Mouse (Mus musculus) myocyte (in vitro differentiated cells): ENCODE data around the gene Impdh2. TPM values are rescaled to one million over a fixed set of nuclear protein-coding genes. Genes with fewer than 3 reads are reported as not detected.

Experiments
- H3K27me3 ChIP-seq: one replicate; pipeline ENCODE4 v1.6.1; 2011; ENCODE audit not compliant: control insufficient read depth, insufficient read depth, insufficient read length
- H3K36me3 ChIP-seq: one replicate; pipeline ENCODE4 v1.6.1; 2011; ENCODE audit not compliant: control insufficient read depth, insufficient read depth
- H3K4me2 ChIP-seq: one replicate; pipeline ENCODE4 v1.6.1; 2011; ENCODE audit warnings: low read depth, control low read depth
- H3K4me3 ChIP-seq: one replicate; pipeline ENCODE4 v1.5.1; 2011; ENCODE audit warnings: mild to moderate bottlenecking, control low read depth, moderate library complexity
- H3K79me2 ChIP-seq: one replicate; pipeline ENCODE4 v1.6.1; 2011; ENCODE audit not compliant: control insufficient read depth, insufficient read depth
- H3ac ChIP-seq: one replicate; pipeline ENCODE4 v1.6.1; 2011; ENCODE audit not compliant: control insufficient read depth, insufficient read length
- CEBPB ChIP-seq: IDR thresholded peaks from 2 replicates; pipeline ENCODE4 v1.6.1; 2011; ENCODE audit warnings: mild to moderate bottlenecking, moderate library complexity; ENCODE audit not compliant: poor library complexity, insufficient read depth, severe bottlenecking
- E2F4 ChIP-seq: IDR thresholded peaks from one replicate; pipeline ENCODE4 v1.6.1; 2011; ENCODE audit warnings: mild to moderate bottlenecking, control low read depth, moderate library complexity; ENCODE audit not compliant: insufficient read depth
- MAX ChIP-seq: IDR thresholded peaks from one replicate; pipeline ENCODE4 v1.6.1; 2011; ENCODE audit warnings: low read depth, mild to moderate bottlenecking, control low read depth
- MYOD1 ChIP-seq, 3 experiments: IDR thresholded peaks; one replicate each; pipeline ENCODE4 v1.6.1; 2011; ENCODE audit warnings: control low read depth in 2 of 3, low read depth in 2 of 3, mild to moderate bottlenecking in 2 of 3, moderate library complexity in 1 of 3; ENCODE audit not compliant: insufficient read length in 2 of 3, control insufficient read depth in 1 of 3
- MYOG ChIP-seq, 3 experiments: IDR thresholded peaks; one replicate each; pipeline ENCODE4 v1.6.1; 2011; ENCODE audit warnings: control low read depth in 2 of 3, low read depth in 2 of 3, mild to moderate bottlenecking in 2 of 3; ENCODE audit not compliant: insufficient read length in 2 of 3, control insufficient read depth in 1 of 3, insufficient read depth in 1 of 3
- POLR2A ChIP-seq: IDR thresholded peaks from one replicate; pipeline ENCODE4 v1.6.1; 2011; ENCODE audit warnings: low read depth, mild to moderate bottlenecking, control low read depth, moderate library complexity; ENCODE audit not compliant: insufficient read length
- POLR2AphosphoS2 ChIP-seq: IDR thresholded peaks from one replicate; pipeline ENCODE4 v1.6.1; 2011; ENCODE audit warnings: low read depth, control low read depth; ENCODE audit not compliant: insufficient read length
- REST ChIP-seq: IDR thresholded peaks from one replicate; pipeline ENCODE4 v1.6.1; 2011; ENCODE audit warnings: mild to moderate bottlenecking, control low read depth, moderate library complexity; ENCODE audit not compliant: insufficient read depth, insufficient read length
- SRF ChIP-seq: IDR thresholded peaks from one replicate; pipeline ENCODE4 v1.6.1; 2011; ENCODE audit warnings: low read depth; ENCODE audit not compliant: control insufficient read depth, insufficient read length
- TCF12 ChIP-seq: IDR thresholded peaks from one replicate; pipeline ENCODE4 v1.6.1; 2011; ENCODE audit warnings: mild to moderate bottlenecking, control low read depth; ENCODE audit not compliant: poor library complexity, insufficient read depth, severe bottlenecking
- TCF3 ChIP-seq: IDR thresholded peaks from one replicate; pipeline ENCODE4 v1.6.1; 2011; ENCODE audit warnings: low read depth, control low read depth; ENCODE audit not compliant: insufficient read length
- USF1 ChIP-seq: IDR thresholded peaks from one replicate; pipeline ENCODE4 v1.6.1; 2011; ENCODE audit warnings: low read depth, mild to moderate bottlenecking, control low read depth, moderate library complexity
- polyA plus RNA-seq: library from polyadenylated mRNA; unstranded; fragments of >200 nt; fragmentation: generic; extraction: Trizol; gene quantifications from one replicate; pipeline ENCODE4 v1.2.1, GENCODE M21; 2012; ENCODE audit warnings: missing spikeins

Gene Impdh2
- polyA plus RNA-seq, 1 experiment: 129 TPM

- H3K4me2 ChIP-seq: no peak overlapping the region
- H3K27me3 ChIP-seq: no peaks in the 10 kb centered on the region
- peaks cover 3% of the 10 kb centered on the region for H3K79me2 ChIP-seq
- H3K36me3 ChIP-seq: peaks cover 8% of the 10 kb centered on the region
- no peak overlapping the region for H3ac ChIP-seq
- H3K4me3 ChIP-seq: no peak overlapping the region
- TF ChIP-seq MYOG (IDR thresholded peaks at IDR 0.05; ENCODE audit: control insufficient read depth in 1 of 3, insufficient read depth in 1 of 3, insufficient read length in 2 of 3, low read depth in 2 of 3) (no peak), USF1 (no peak), SRF (no peak), E2F4 (no peak), TCF12 (no peak), REST (no peak), MAX (no peak), CEBPB (no peak), MYOD1 (IDR thresholded peaks at IDR 0.05; ENCODE audit: control insufficient read depth in 1 of 3, insufficient read length in 2 of 3, low read depth in 2 of 3) (no peak), POLR2A (no peak), POLR2AphosphoS2 (no peak)
Measured at GRCm38 (mm10) chr9:108573774-108574690, 13.9 kb downstream of the Impdh2 start.

GRCm38 (mm10) chr9:108574921-108575320, 14.8 kb downstream of the Impdh2 start:
- Histone ChIP-seq H3K4me2 (no peak overlapping the region), H3K4me3 (no peak overlapping the region), H3K79me2 (peaks cover 3% of the 10 kb centered on the region), H3K27me3 (no peaks in the 10 kb centered on the region), H3ac (no peak overlapping the region), H3K36me3 (peaks cover 8% of the 10 kb centered on the region)
- no peak for TF ChIP-seq TCF12
- TF ChIP-seq MYOD1 (IDR thresholded peaks at IDR 0.05; ENCODE audit: control insufficient read depth in 1 of 3, insufficient read length in 2 of 3, low read depth in 2 of 3): no peak
- TF ChIP-seq REST: no peak
- TF ChIP-seq MYOG (IDR thresholded peaks at IDR 0.05; ENCODE audit: control insufficient read depth in 1 of 3, insufficient read depth in 1 of 3, insufficient read length in 2 of 3, low read depth in 2 of 3): no peak

DNA sequence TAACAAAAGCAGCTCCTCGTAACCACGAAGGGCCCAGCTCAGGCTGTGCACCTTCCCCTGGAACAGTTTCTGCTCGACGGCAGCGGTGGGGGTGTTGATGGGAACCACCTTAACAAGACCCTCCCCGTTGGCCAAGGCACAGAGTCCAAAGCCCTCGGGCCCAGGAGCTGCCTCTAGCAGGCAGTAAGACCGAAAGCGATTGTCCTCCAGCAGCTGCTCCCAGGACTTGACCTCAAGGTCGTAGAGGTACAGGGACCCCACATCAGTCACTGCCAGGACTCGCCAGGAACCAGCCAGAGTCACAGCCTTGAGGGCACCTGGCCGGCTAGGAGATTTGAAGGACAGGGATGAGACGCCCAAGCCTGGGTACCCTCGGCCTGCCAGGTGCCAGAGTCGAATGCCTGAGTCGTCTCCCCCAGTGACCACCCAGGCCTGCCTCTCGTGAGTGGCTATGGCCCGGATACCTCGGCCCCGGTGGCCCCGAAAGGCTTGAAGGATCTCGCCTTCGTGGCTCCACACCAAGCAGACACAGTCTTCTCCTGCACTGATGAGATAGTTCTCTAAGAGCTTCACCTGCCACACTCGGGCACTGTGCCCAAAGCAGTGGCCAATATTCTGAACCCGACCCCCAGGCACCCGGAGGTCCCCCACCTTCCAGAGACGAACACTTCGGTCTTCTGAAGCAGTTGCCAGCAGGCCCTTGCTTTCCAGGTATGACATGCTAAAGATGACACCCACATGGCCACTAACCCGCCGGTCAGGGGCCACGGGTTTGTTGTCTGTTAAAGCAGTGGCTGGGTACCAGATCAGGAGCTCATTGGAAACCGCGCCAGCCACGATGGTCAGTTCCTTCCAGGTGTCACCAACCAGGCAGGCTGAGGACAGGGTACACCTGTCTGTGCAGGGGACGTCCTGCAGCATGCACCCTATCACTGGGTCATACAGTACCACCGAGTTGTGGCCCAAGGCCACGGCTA, 15.5 kb downstream of the Impdh2 start:
- H3K79me2 ChIP-seq: peaks cover 3% of the 10 kb centered on the region
- peaks cover 8% of the 10 kb centered on the region for H3K36me3 ChIP-seq
- TF ChIP-seq USF1 (no peak), CEBPB (no peak), MAX (no peak), POLR2A (no peak), SRF (no peak), E2F4 (no peak), MYOG (IDR thresholded peaks at IDR 0.05; ENCODE audit: control insufficient read depth in 1 of 3, insufficient read depth in 1 of 3, insufficient read length in 2 of 3, low read depth in 2 of 3) (no peak), TCF12 (no peak), TCF3 (no peak), REST (no peak), MYOD1 (IDR thresholded peaks at IDR 0.05; ENCODE audit: control insufficient read depth in 1 of 3, insufficient read length in 2 of 3, low read depth in 2 of 3) (no peak), POLR2AphosphoS2 (no peak)

GRCm38 (mm10) chr9:108577025-108577424, 16.9 kb downstream of the Impdh2 start:
- H3K79me2 ChIP-seq: peaks cover 3% of the 10 kb centered on the region
- no peaks in the 10 kb centered on the region for H3K36me3 ChIP-seq
- H3K27me3 ChIP-seq: no peaks in the 10 kb centered on the region
- H3ac ChIP-seq: no peak overlapping the region
- peak overlapping the region; percentile 82 for H3K4me3 ChIP-seq
- TF ChIP-seq TCF3: no peak
- TF ChIP-seq MAX: no peak
- no peak for TF ChIP-seq USF1
- no peak for TF ChIP-seq SRF
- TF ChIP-seq E2F4: no peak
- TF ChIP-seq MYOG (IDR thresholded peaks at IDR 0.05; ENCODE audit: control insufficient read depth in 1 of 3, insufficient read depth in 1 of 3, insufficient read length in 2 of 3, low read depth in 2 of 3): peak in 2 of 3 experiments; percentile 8 to 52
- no peak for TF ChIP-seq POLR2A
- TF ChIP-seq TCF12: no peak
- no peak for TF ChIP-seq POLR2AphosphoS2
- no peak for TF ChIP-seq REST
- peak in 1 of 3 experiments; percentile 26 for TF ChIP-seq MYOD1 (IDR thresholded peaks at IDR 0.05; ENCODE audit: control insufficient read depth in 1 of 3, insufficient read length in 2 of 3, low read depth in 2 of 3)
- TF ChIP-seq CEBPB: no peak
- H3K4me2 ChIP-seq: peak overlapping the region; percentile 93

More for the DNA sequence above, 15.5 kb downstream of the Impdh2 start:
- H3ac ChIP-seq: no peak overlapping the region
- H3K27me3 ChIP-seq: no peaks in the 10 kb centered on the region
- no peak overlapping the region for H3K4me2 ChIP-seq
- H3K4me3 ChIP-seq: no peak overlapping the region
